Mouse (Mus musculus): Measurements from ENCODE around the gene Sympk.

GRCm38 (mm10) chr7:19022189-19022958 lies 1.8 kb upstream of the Sympk start:
- no peak for TF ChIP-seq CTCF (IDR thresholded peaks at IDR 0.05; ENCODE audit: low read depth)
- no peak for TF ChIP-seq EP300 (optimal IDR thresholded peaks at IDR 0.05)

All from stomach, postnatal 0 days (tissue).